Comparison of ENCODE assay signal across 12 mouse cellular contexts in genomic region chr3:116809221-116809620, GRCm38 (mm10). TPM values are rescaled to one million over a fixed set of nuclear protein-coding genes. Genes with fewer than 3 reads are reported as not detected.
A peak's percentile ranks its signal among the peaks of the same experiment; 100 is the strongest.
DNase-seq lines count a peak whose midpoint lies in the region; ATAC-seq and TF ChIP-seq lines count a peak whose summit lies in the region.
"Had no signal": no experiment of that assay in that cellular context is flagged by ENCODE, and none has a peak within 500 bp of the region (broad histone marks: within the 10 kb centered on the region; RNA-seq: fewer than 3 reads in every experiment).

No protein-coding gene starts in this region.

- peaks cover 32% of the 10 kb centered on the region for H3K4me1 ChIP-seq in heart, embryonic 13.5 days
- 0 out of 2 replicates have a peak, but pooled peaks cover 3% of the 10 kb centered on the region for H3K4me1 ChIP-seq in stomach, embryonic 15.5 days
- no peaks in the 10 kb centered on the region for H3K4me1 ChIP-seq in stomach, postnatal 0 days (replicated peaks; ENCODE audit: control insufficient read depth, insufficient read depth)
- H3K4me1 ChIP-seq in liver, embryonic 14.5 days (replicated peaks; ENCODE audit: control insufficient read depth in 2 of 2, insufficient read depth in 2 of 2, low read length in 1 of 2): peaks cover 5 to 6% of the 10 kb centered on the region in 2 experiments; a peak in 3 of 4 replicates
- H3K4me1 ChIP-seq in cerebellum, adult 2 months (ENCODE audit: control insufficient read depth, insufficient read depth, low read length): no peaks in the 10 kb centered on the region

- H3K9me3 ChIP-seq in heart, embryonic 13.5 days: no peaks in the 10 kb centered on the region
- no peaks in the 10 kb centered on the region for H3K9me3 ChIP-seq in stomach, embryonic 15.5 days
- H3K9me3 ChIP-seq in stomach, postnatal 0 days (ENCODE audit: control insufficient read depth, low read length): no peaks in the 10 kb centered on the region
- no peaks in the 10 kb centered on the region for H3K9me3 ChIP-seq in liver, embryonic 14.5 days (ENCODE audit: control insufficient read depth, low read length)
- H3K9me3 ChIP-seq: hindbrain, embryonic 12.5 days had no signal

- intact Hi-C loops in heart, postnatal 14 days (cut with DNase I): no loop called here

- DNase-seq in heart, postnatal 14 days: no peak
- no peak for DNase-seq in stomach, postnatal 0 days (ENCODE audit: low spot score)
- DNase-seq in liver, embryonic 14.5 days (ENCODE audit: low read depth in 3 of 3, low spot score in 3 of 3): no peak
- no peak for DNase-seq in cerebellum, adult 2 months
- DNase-seq in c-Kit-positive CD71-positive TER-119-positive erythroid progenitor cells, embryonic 14.5 days (ENCODE audit: low spot score): no peak
- DNase-seq in kidney, postnatal 25 days: no peak
- DNase-seq: cerebellum, adult 11-12 months; kidney, postnatal 14 days; thymus, postnatal 25 days had no signal

- H3K27me3 ChIP-seq in heart, embryonic 13.5 days (replicated peaks): no peaks in the 10 kb centered on the region
- H3K27me3 ChIP-seq in stomach, embryonic 15.5 days (replicated peaks): no peaks in the 10 kb centered on the region
- H3K27me3 ChIP-seq in stomach, postnatal 0 days (ENCODE audit: control insufficient read depth, insufficient read depth, low read length): no peaks in the 10 kb centered on the region
- no peaks in the 10 kb centered on the region; the same call in 1 of the 2 replicates for H3K27me3 ChIP-seq in liver, embryonic 14.5 days (ENCODE audit: control insufficient read depth, insufficient read depth, low read length)
- no peaks in the 10 kb centered on the region for H3K27me3 ChIP-seq in cerebellum, adult 2 months (ENCODE audit: control insufficient read depth, insufficient read depth, low read length)
- H3K27me3 ChIP-seq: hindbrain, embryonic 12.5 days had no signal

- TF ChIP-seq POLR2A in cerebellum, adult 2 months (IDR thresholded peaks at IDR 0.05; ENCODE audit: borderline replicate concordance, insufficient read depth, low read length): no peak

- H3K36me3 ChIP-seq in heart, embryonic 13.5 days: peaks cover 7% of the 10 kb centered on the region; the same call in 1 of the 2 replicates
- no peaks in the 10 kb centered on the region for H3K36me3 ChIP-seq in stomach, embryonic 15.5 days
- H3K36me3 ChIP-seq in stomach, postnatal 0 days (ENCODE audit: control insufficient read depth, insufficient read depth, low read length): no peaks in the 10 kb centered on the region
- no peaks in the 10 kb centered on the region for H3K36me3 ChIP-seq in liver, embryonic 14.5 days (replicated peaks; ENCODE audit: control insufficient read depth, insufficient read depth, low read depth)
- H3K36me3 ChIP-seq: hindbrain, embryonic 12.5 days had no signal

- ATAC-seq in heart, embryonic 13.5 days (ENCODE audit: extremely low read depth, insufficient number of reproducible peaks, low FRiP score, low TSS enrichment): no peak
- ATAC-seq in stomach, embryonic 15.5 days (ENCODE audit: insufficient read depth, low FRiP score, low read depth): no peak
- no peak for ATAC-seq in stomach, postnatal 0 days (ENCODE audit: low FRiP score, low TSS enrichment)
- ATAC-seq in liver, embryonic 14.5 days (ENCODE audit: insufficient read depth): no peak

- no peak overlapping the region for H3K27ac ChIP-seq in heart, embryonic 13.5 days (replicated peaks)
- H3K27ac ChIP-seq in stomach, embryonic 15.5 days: no peak overlapping the region
- no peak overlapping the region for H3K27ac ChIP-seq in stomach, postnatal 0 days (replicated peaks)
- H3K27ac ChIP-seq in liver, embryonic 14.5 days: no peak overlapping the region
- no peak overlapping the region for H3K27ac ChIP-seq in cerebellum, adult 2 months (ENCODE audit: insufficient read depth, low read length)

- no peak overlapping the region for H3K9ac ChIP-seq in heart, embryonic 13.5 days
- H3K9ac ChIP-seq in stomach, embryonic 15.5 days: no peak overlapping the region
- no peak overlapping the region for H3K9ac ChIP-seq in stomach, postnatal 0 days (ENCODE audit: low read length)
- H3K9ac ChIP-seq in liver, embryonic 14.5 days (replicated peaks): no peak overlapping the region

- no peak for TF ChIP-seq CTCF in stomach, postnatal 0 days (IDR thresholded peaks at IDR 0.05; ENCODE audit: low read depth)
- TF ChIP-seq CTCF in liver, embryonic 14.5 days (IDR thresholded peaks at IDR 0.05; ENCODE audit: low read depth): no peak
- TF ChIP-seq CTCF in cerebellum, adult 2 months (IDR thresholded peaks at IDR 0.05; ENCODE audit: borderline replicate concordance, insufficient read depth, low read depth, low read length): no peak

- TF ChIP-seq EP300 in stomach, postnatal 0 days (optimal IDR thresholded peaks at IDR 0.05): no peak
- TF ChIP-seq EP300 in liver, embryonic 14.5 days (IDR thresholded peaks at IDR 0.05; ENCODE audit: low read depth): no peak

- 89% methylated on average over 6 of the region's 6 CpGs for WGBS in heart, embryonic 13.5 days
- 91% methylated on average over 6 of the region's 6 CpGs for WGBS in stomach, embryonic 15.5 days
- WGBS in stomach, postnatal 0 days: 95% methylated on average over 6 of the region's 6 CpGs
- WGBS in liver, embryonic 14.5 days (ENCODE audit: insufficient replicate concordance): 85% methylated on average over 6 of the region's 6 CpGs
- 91% methylated on average over 6 of the region's 6 CpGs for WGBS in cerebellum, adult 2 months

- peak overlapping the region; percentile 85 for H3K4me2 ChIP-seq in heart, embryonic 13.5 days
- peak overlapping the region; percentile 72; the same call in 1 of the 2 replicates for H3K4me2 ChIP-seq in stomach, embryonic 15.5 days
- no peak overlapping the region for H3K4me2 ChIP-seq in stomach, postnatal 0 days (replicated peaks; ENCODE audit: low read depth)
- peak overlapping the region; percentile 81 for H3K4me2 ChIP-seq in liver, embryonic 14.5 days (ENCODE audit: low read depth)

- H3K4me3 ChIP-seq in heart, embryonic 13.5 days: no peak overlapping the region
- H3K4me3 ChIP-seq in stomach, embryonic 15.5 days (replicated peaks): no peak overlapping the region
- no peak overlapping the region for H3K4me3 ChIP-seq in stomach, postnatal 0 days (ENCODE audit: low read depth, low read length)
- no peak overlapping the region for H3K4me3 ChIP-seq in liver, embryonic 14.5 days (ENCODE audit: insufficient read depth in 1 of 2, low read depth in 2 of 2, low read length in 2 of 2)
- H3K4me3 ChIP-seq in cerebellum, adult 2 months (replicated peaks; ENCODE audit: insufficient read depth, low read depth, low read length): no peak overlapping the region

RNA-seq across cellular contexts. Expression of gene Agl, which starts 1.3 kb away (rescaled TPM):
- polyA plus RNA-seq in heart, embryonic 13.5 days (2015; fragmentation: Nextera tagmentation; extraction: Ambion mirVana): 43.3 and 44.3 TPM in 2 replicates
- total RNA-seq in heart, postnatal 14 days (2021): 100 to 1,000 TPM; 183 to 189 TPM
- polyA plus RNA-seq in stomach, embryonic 15.5 days (2015; fragmentation: Nextera tagmentation; extraction: Ambion mirVana): 13.8 and 14.0 TPM in 2 replicates
- polyA plus RNA-seq in stomach, postnatal 0 days (2015; fragmentation: Nextera tagmentation; extraction: Ambion mirVana): 8.9 and 9.1 TPM in 2 replicates
- polyA plus RNA-seq in liver, embryonic 14.5 days (2012; rRNA removed): 2.1 and 2.6 TPM in 2 replicates
- 4.4 and 4.6 TPM in 2 replicates for polyA plus RNA-seq in liver, embryonic 14.5 days (2014; fragmentation: Nextera tagmentation; extraction: Ambion mirVana)
- polyA plus RNA-seq in cerebellum, adult 2 months (2012; rRNA removed): 20.6 and 20.8 TPM in 2 replicates

RNA-seq across cellular contexts. Expression of gene Frrs1, which starts 50.0 kb away (rescaled TPM):
- 17.1 and 18.1 TPM in 2 replicates for polyA plus RNA-seq in heart, embryonic 13.5 days (2015; fragmentation: Nextera tagmentation; extraction: Ambion mirVana)
- total RNA-seq in heart, postnatal 14 days (2021): 1 to 10 TPM; 4.8 to 5.2 TPM
- polyA plus RNA-seq in stomach, embryonic 15.5 days (2015; fragmentation: Nextera tagmentation; extraction: Ambion mirVana): 34.5 and 40.5 TPM in 2 replicates
- polyA plus RNA-seq in stomach, postnatal 0 days (2015; fragmentation: Nextera tagmentation; extraction: Ambion mirVana): 22.3 and 24.1 TPM in 2 replicates
- 13.5 and 20.5 TPM in 2 replicates for polyA plus RNA-seq in liver, embryonic 14.5 days (2012; rRNA removed)
- polyA plus RNA-seq in liver, embryonic 14.5 days (2014; fragmentation: Nextera tagmentation; extraction: Ambion mirVana): 30.5 and 31.4 TPM in 2 replicates
- 0.70 and 0.92 TPM in 2 replicates for polyA plus RNA-seq in cerebellum, adult 2 months (2012; rRNA removed)
